Mouse (Mus musculus) kidney, adult 2 months (tissue): Measurements from ENCODE around the gene Zfp213.

Source experiments
- CTCF ChIP-seq: fragments of 200-500 bp; conservative IDR thresholded peaks from 2 replicates; pipeline ENCODE4 v1.5.1; 2011; ENCODE audit warnings: low read depth, mild to moderate bottlenecking, control low read depth, low read length, moderate library complexity, mixed read lengths; ENCODE audit not compliant: insufficient read depth, insufficient read length
- POLR2A ChIP-seq: fragments of 200-500 bp; IDR thresholded peaks from one replicate; pipeline ENCODE4 v1.6.1; 2011; ENCODE audit warnings: low read depth, low read length, control low read depth

DNA sequence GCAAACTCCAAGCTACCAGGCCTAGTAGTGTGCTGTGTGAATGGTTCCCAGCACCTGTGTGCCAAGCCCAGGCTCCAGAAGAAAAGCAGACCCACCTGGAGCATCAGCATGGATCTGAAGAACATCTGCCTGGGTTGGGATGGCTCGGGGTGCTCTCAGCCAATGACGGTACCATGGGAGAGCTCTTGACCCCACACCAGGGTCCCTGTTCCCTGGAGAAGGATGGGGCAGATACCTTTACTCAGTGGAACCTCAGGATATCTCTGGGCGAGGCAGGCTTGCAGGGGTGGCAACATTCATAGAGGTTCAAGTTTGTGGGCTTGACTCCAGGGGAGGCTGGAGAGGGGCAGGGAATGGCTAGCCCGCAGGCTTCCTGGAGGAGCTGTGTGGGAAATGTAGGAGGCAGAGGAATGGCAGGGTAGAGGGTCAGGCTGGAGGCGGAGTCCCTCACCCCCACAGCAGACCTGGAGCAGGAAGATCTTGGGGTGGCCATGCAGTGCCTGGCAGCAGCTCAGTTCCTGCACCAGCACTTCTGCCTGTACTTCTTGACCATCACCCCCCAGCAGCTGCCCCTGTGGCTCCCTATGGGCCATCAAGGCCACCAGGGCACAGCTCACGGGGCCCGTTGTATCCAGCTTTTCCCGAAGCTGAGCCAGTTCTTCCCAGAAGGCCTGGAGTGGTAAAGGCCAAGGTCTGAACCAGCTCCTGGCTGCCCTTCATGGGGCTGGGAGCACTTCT, 11.0 kb downstream of the Zfp213 start:
- no peak for TF ChIP-seq CTCF
- TF ChIP-seq POLR2A = no peak
